Mouse (Mus musculus) layer of hippocampus, adult 11-12 months (tissue): ENCODE data around the gene Tex38.

Experiments used
- DNase-seq: peaks from one replicate; pipeline ENCODE4 v3.0.0; 2022; ENCODE audit warnings: low spot score

Gene Tex38

GRCm38 (mm10) chr4:115780918-115781317 lies at the start of gene Tex38:
Tex38 (minus strand) TSS chr4:115781018.
- DNase-seq: no peak

DNA sequence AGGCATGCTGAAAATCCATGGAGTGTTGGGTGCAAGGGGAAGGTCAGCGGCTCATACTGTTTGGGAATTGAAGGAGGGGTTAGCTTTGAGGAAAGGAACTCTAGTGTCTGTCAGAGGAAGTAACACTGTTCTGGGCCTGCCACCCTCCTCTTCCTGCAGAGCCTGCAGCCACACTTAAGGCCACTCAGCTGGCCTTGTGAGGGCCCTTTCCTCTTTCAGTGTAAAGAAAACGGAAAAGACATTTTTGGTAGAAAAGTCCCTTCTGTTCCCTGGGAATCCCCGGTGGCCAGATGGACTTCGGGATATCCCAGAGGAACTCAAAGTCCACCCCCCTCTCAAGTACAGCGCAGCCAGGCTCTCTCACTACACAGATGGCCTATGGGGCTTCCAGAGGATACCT lies 49.7 kb upstream of the Tex38 start:
- DNase-seq: no peak

DNA sequence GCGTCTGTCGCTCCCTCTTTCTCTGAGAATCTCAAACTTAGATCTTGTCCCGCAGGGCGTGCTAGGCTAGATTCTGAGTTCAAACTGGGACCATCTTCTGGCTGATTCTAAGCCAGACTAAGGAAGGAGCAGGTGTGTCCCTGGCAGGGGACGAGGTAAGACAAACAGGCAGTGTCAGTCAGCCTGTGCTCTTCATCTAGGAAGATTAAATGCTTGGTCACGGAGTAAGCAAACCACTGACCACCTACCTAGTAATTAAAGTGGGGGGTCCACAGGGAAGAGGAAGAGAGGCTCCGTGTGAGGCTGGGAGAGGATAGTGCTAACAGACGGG lies 47.7 kb upstream of the Tex38 start:
- DNase-seq: no peak

DNA sequence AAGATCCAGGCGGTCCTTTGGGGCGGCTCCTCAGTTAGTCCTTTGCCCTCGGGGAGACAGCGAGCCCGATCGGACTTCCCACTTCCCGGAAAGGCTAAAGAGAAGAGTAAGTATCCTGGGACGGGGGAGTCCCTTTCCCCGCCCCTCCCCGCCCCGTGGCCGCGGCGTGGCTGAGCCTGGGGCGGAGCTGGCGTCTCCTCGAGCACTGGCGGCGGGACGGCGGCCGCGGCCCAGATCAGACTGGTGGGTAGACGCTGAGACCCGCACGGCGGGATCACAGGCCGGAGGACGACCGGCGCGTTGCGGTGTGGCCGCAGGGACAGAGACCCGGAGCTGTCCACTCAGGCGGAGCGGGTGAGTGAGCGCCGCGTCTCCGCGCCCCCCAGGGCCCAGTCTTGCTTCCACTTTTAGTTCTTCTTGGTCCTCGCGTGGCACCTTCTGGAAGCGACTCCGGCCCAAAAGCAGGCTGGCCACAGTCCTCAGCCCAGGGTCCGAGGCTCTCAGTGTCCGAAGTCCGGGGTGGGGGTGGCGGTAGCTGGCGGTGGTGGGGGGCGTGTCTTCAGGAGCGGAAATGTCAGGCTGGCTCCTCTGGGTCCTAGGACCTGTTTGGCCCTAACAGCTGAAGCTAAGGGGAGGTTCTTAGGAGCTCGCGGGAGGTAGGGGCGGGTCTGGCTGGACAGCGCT lies 47.2 kb upstream of the Tex38 start, which contains the start of gene Mob3c:
TSS of gene Mob3c (plus strand) at position 205 of the 684 bp plus-strand sequence.
- peak; percentile 61 for DNase-seq

GRCm38 (mm10) chr4:115827535-115827887 lies 46.7 kb upstream of the Tex38 start:
- no peak for DNase-seq

DNA sequence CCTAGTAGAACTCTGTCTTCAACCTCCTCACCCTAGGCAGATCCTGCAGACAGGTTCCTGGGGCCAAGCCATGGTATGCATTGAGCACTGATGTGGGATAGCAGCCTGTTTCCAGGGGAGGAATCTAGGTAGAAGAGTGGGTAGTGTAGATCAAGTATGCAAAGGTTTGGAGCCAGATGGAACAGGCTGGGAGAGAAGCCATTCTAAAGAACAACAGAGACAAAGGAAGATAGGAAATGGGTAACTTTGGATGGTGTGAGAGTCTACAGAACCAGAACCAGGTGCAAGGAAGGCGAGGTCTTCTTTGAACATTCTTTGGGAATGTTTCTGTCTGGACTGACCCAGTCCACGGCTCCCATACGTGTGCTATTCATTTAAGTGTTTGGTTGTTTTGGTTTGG lies 46.2 kb upstream of the Tex38 start:
- DNase-seq: no peak

DNA sequence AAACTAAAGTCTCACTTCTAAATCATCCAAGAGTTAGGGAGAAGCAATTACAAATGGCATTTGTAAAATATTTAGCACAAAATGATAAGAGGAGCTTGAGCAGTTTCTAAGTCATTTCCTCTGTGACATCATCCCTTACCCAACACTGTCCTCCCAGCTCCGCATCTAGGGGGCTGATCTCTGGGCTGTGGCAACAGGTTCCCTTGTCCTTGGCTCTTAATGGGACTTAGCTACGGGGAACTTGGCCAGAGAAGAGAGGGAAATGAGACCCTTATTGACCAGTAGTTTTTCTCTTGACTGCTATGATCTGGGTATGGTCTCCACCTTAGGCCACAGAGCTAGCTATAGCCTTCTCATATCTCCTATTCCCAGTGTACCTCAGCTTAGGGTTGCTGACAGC lies 44.5 kb upstream of the Tex38 start:
- no peak for DNase-seq

- no peak for DNase-seq
These were observed 43.4 kb upstream of the Tex38 start for GRCm38 (mm10) chr4:115824178-115824577.

- no peak for DNase-seq
These were observed 41.1 kb upstream of the Tex38 start for GRCm38 (mm10) chr4:115821928-115822327.

GRCm38 (mm10) chr4:115821431-115821830 lies 40.6 kb upstream of the Tex38 start:
- DNase-seq: no peak

- DNase-seq: no peak
These were observed 40.1 kb upstream of the Tex38 start for GRCm38 (mm10) chr4:115820944-115821343.

DNA sequence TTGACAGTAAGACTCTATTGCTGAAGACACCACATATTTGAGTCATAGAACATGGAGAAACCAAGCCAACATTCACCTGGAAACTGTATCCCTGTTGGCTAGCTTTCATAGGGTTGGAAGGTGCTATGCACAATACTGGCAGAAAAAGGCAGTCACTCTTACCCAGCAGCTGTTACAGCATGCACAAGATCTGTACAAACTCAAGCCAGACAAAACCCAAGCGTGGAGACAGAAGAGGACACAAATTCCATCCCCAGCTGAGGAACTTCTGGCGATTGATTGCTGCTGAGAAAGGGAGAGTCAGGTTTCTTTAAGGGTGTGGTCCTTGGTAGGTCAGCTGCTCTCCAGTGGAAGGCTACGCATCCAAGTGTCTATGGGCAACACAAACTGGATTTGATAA lies 39.4 kb upstream of the Tex38 start:
- no peak for DNase-seq

DNA sequence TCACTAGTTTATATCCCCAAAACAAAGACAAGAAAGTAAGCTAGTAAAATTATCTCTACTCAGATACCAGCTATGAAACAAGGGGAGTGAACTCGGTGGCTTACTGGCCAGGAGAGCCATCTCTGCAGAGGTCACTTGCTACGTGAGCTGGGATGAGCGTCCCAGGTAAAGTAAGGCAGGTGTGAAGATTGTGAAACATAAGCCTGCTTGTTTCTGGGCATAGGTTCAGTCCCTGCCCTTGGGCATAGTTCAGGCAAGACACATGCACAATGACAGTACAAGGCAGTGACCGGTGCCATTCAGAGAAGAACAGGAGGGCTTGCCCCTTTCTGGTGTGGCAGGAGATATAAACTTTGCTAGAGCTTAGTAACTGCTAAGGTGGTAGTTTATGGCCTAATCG lies 34.8 kb upstream of the Tex38 start:
- DNase-seq: no peak

DNA sequence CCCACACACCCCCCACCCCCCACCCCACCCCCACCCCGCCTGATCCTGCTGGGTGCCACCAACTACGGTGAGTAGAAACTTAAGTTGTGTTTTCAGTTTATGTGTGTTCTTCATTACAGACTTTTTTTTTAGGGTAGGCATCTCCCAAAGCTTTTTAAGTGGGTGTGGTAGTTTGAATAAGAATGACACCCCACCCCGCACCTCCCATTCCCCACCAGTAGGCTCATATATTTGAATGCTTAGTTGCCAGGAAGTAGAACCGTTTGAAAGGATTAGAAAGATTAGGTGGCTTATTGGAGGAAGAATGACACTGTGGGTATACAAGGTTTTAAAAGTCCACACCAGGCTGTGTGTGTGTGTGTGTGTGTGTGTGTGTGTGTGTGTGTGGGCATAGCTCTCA lies 31.5 kb upstream of the Tex38 start:
- DNase-seq: no peak

- DNase-seq: no peak
These were observed 19.2 kb upstream of the Tex38 start for GRCm38 (mm10) chr4:115799981-115800380.

GRCm38 (mm10) chr4:115795360-115795759 lies 14.5 kb upstream of the Tex38 start:
- no peak for DNase-seq

- no peak for DNase-seq
These were observed 10.0 kb upstream of the Tex38 start for GRCm38 (mm10) chr4:115790864-115791263.

- DNase-seq: no peak
These were observed 4.8 kb upstream of the Tex38 start for GRCm38 (mm10) chr4:115785511-115786034.

DNA sequence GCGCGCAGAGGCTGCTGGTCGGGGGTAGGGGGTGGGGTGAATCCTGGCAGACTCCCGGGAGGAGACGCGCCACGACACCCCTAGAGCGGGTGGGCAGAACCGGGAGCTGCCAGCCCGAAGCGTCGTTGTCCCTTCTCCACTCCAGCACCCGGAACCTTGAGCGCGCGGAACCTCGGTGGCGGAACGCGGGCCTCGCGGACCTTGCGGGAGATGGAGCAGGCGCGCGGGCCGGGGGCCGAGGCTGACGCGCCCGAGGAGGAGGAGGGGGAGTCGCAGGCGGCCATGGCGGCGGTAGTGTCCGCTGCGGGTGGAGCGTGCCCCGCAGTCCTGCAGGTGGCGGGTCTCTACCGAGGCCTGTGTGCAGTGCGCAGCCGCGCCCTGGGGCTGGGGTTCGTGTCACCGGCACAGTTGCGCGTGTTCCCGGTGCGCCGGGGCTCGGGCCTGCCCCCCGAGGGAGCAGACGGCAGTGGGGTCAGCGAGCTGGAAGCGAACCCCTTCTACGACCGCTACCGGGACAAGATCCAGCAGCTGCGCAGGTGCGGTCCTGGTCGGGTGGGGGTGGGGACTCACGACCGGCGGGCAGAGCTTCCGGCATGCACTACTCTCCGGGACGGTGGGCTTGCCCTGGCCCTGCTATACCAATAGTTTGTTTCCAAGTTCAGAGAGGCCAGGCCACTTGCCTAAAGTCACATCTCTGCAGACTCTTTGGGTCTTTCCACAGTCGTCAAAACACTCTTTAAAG lies 4.1 kb upstream of the Tex38 start, which contains the start of gene Atpaf1:
TSS of gene Atpaf1 (plus strand) at position 44 of the 742 bp plus-strand sequence.
- peak; percentile 78 for DNase-seq

- DNase-seq: no peak
These were observed 1.4 kb upstream of the Tex38 start for GRCm38 (mm10) chr4:115782026-115782805.

GRCm38 (mm10) chr4:115780269-115780668 lies 549 bp downstream of the Tex38 start:
- no peak for DNase-seq

DNA sequence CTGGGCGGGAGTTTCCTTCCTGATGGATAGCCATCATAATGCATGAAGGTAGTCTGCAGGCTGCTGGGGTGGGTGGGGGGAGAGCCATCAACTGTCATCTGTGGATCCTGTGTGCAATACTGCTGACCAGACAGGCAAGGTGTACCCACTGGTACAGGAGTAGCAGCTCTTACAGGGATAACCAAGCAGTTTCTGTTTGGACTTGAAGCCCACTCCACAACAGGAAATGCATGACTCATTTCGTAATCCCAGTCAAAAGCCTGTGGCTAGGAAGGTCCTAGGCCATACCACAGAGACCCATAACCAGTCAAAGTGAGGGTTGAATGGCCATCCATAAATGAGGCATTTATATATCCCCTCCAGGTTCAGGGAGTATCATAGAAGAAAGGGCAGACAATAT lies 3.2 kb downstream of the Tex38 start:
- DNase-seq: no peak

- no peak for DNase-seq
These were observed 5.8 kb downstream of the Tex38 start for GRCm38 (mm10) chr4:115775056-115775455.
